Mouse (Mus musculus) T-cell, adult 2 months (primary cell): ENCODE measurements around the gene Tubb4b.

Source experiments
- DNase-seq: peaks from one replicate; pipeline ENCODE4 v3.0.0; 2022; ENCODE audit warnings: low spot score

The Tubb4b gene

GRCm38 (mm10) chr2:25244144-25244543, 19.6 kb upstream of the Tubb4b start:
- no peak for DNase-seq

- DNase-seq = no peak
Measured at GRCm38 (mm10) chr2:25243342-25243741, 18.8 kb upstream of the Tubb4b start.

- DNase-seq = peak; percentile 44
Measured at GRCm38 (mm10) chr2:25242101-25242506, 17.6 kb upstream of the Tubb4b start, which contains the start of the genes Rnf208 and Cysrt1. Gene Rnf208 (plus strand): TSS chr2:25242255. Gene Cysrt1 (minus strand): TSS chr2:25242452.

- DNase-seq = no peak
Measured at GRCm38 (mm10) chr2:25241438-25241775, 16.9 kb upstream of the Tubb4b start.

- peak; percentile 52 for DNase-seq
Measured at GRCm38 (mm10) chr2:25240723-25241437, 16.4 kb upstream of the Tubb4b start.

- DNase-seq = no peak
Measured at GRCm38 (mm10) chr2:25240310-25240709, 15.8 kb upstream of the Tubb4b start.

GRCm38 (mm10) chr2:25239766-25240165, 15.3 kb upstream of the Tubb4b start:
- DNase-seq = no peak

- DNase-seq = no peak
Measured at GRCm38 (mm10) chr2:25238106-25238505, 13.6 kb upstream of the Tubb4b start.

GRCm38 (mm10) chr2:25237522-25237921, 13.0 kb upstream of the Tubb4b start:
- no peak for DNase-seq

GRCm38 (mm10) chr2:25236614-25237013, 12.1 kb upstream of the Tubb4b start, which contains the start of gene Rnf224:
Gene Rnf224 (minus strand): TSS chr2:25236787.
- no peak for DNase-seq

GRCm38 (mm10) chr2:25234551-25235220, 10.2 kb upstream of the Tubb4b start:
- no peak for DNase-seq

GRCm38 (mm10) chr2:25234050-25234449, 9.5 kb upstream of the Tubb4b start, which contains the start of gene Slc34a3:
Gene Slc34a3 (minus strand): TSS chr2:25234364.
- no peak for DNase-seq

- DNase-seq = no peak
Measured at GRCm38 (mm10) chr2:25233421-25233820, 8.9 kb upstream of the Tubb4b start.

- no peak for DNase-seq
Measured at GRCm38 (mm10) chr2:25231038-25231437, 6.5 kb upstream of the Tubb4b start.

- no peak for DNase-seq
Measured at GRCm38 (mm10) chr2:25230581-25230980, 6.1 kb upstream of the Tubb4b start.

GRCm38 (mm10) chr2:25229582-25229981, 5.1 kb upstream of the Tubb4b start:
- no peak for DNase-seq

- no peak for DNase-seq
Measured at GRCm38 (mm10) chr2:25228995-25229530, 4.6 kb upstream of the Tubb4b start.

- peak; percentile 89 for DNase-seq
Measured at GRCm38 (mm10) chr2:25228431-25228889, 4.0 kb upstream of the Tubb4b start.

- no peak for DNase-seq
Measured at GRCm38 (mm10) chr2:25227406-25227805, 2.9 kb upstream of the Tubb4b start.

GRCm38 (mm10) chr2:25226864-25227263, 2.4 kb upstream of the Tubb4b start:
- no peak for DNase-seq

GRCm38 (mm10) chr2:25225811-25226379, 1.4 kb upstream of the Tubb4b start:
- no peak for DNase-seq
